Mouse (Mus musculus): ENCODE data around the gene Castor1.

- TF ChIP-seq POLR2A (IDR thresholded peaks at IDR 0.05; ENCODE audit: extremely low read depth, insufficient read depth, low read length) (no peak), CTCF (IDR thresholded peaks at IDR 0.05; ENCODE audit: extremely low read depth, insufficient read depth, low read length) (no peak)
These were observed 10.4 kb downstream of the Castor1 start for GRCm38 (mm10) chr11:4228463-4228862.
